Mouse (Mus musculus): ENCODE measurements around the gene Cmss1.

GRCm38 (mm10) chr16:57566215-57566614 lies 40.4 kb downstream of the Cmss1 start:
- no peak for TF ChIP-seq CTCF (IDR thresholded peaks at IDR 0.05; ENCODE audit: extremely low read depth, insufficient read depth, insufficient read length, insufficient replicate concordance)
- TF ChIP-seq POLR2A (IDR thresholded peaks at IDR 0.05; ENCODE audit: low read depth, low read length), result no peak
